Mouse (Mus musculus) cerebellum, adult 2 months (tissue): ENCODE data around the gene Pin1rt1. TPM values are rescaled to one million over a fixed set of nuclear protein-coding genes. Genes with fewer than 3 reads are reported as not detected.

Experiments used
- DNase-seq, 2 experiments: peaks; one replicate each; pipeline ENCODE4 v3.0.0; 2021
- H3K27ac ChIP-seq: fragments of 200-500 bp; 2 replicates; pipeline ENCODE4 v1.5.1; 2012; ENCODE audit warnings: low read length, control low read depth, inconsistent platforms; ENCODE audit not compliant: insufficient read depth
- H3K27me3 ChIP-seq: fragments of 200-500 bp; 2 replicates; pipeline ENCODE4 v1.6.1; 2012; ENCODE audit warnings: inconsistent platforms, mild to moderate bottlenecking, low read length, moderate library complexity; ENCODE audit not compliant: control insufficient read depth, insufficient read depth
- H3K4me1 ChIP-seq: fragments of 200-500 bp; 2 replicates; pipeline ENCODE4 v1.6.1; 2011; ENCODE audit warnings: low read length; ENCODE audit not compliant: control insufficient read depth, insufficient read depth
- H3K4me3 ChIP-seq: fragments of 200-500 bp; replicated peaks from 2 replicates; pipeline ENCODE3; 2011; ENCODE audit warnings: mild to moderate bottlenecking, low read depth, low read length, control low read depth; ENCODE audit not compliant: insufficient read depth
- CTCF ChIP-seq: fragments of 200-500 bp; IDR thresholded peaks from 2 replicates; pipeline ENCODE4 v1.5.1; 2011; ENCODE audit warnings: low read depth, mild to moderate bottlenecking, control low read depth, low read length, moderate library complexity, borderline replicate concordance; ENCODE audit not compliant: insufficient read depth
- POLR2A ChIP-seq: fragments of 200-500 bp; IDR thresholded peaks from 2 replicates; pipeline ENCODE4 v1.6.1; 2011; ENCODE audit warnings: low read length, control low read depth, borderline replicate concordance; ENCODE audit not compliant: insufficient read depth
- WGBS: fragments of 180-500 bp; shearing (Covaris S2); methylation state at CpG from one replicate; pipeline ENCODE4 v1.1.7; 2018; 5-methylcytosine and 5-hydroxymethylcytosine counted together
- polyA plus RNA-seq: library from polyadenylated mRNA; depleted of rRNA; stranded (reverse); fragments of >200 nt; gene quantifications from 2 replicates; pipeline ENCODE4 v1.2.3, GENCODE M21; 2012; rRNA removed

The Pin1rt1 gene
- 0.08 TPM in 1 of 2 replicates, not detected in the other for polyA plus RNA-seq

- no peak for TF ChIP-seq POLR2A
- no peak for TF ChIP-seq CTCF
- no peak for DNase-seq
- Histone ChIP-seq H3K27ac (no peak within 1 kb of the TSS), H3K4me3 (no peak within 1 kb of the TSS), H3K4me1 (peaks cover 8% of the 10 kb centered on the region), H3K27me3 (no peaks in the 10 kb centered on the region)
- WGBS: 94% methylated on average over 4 of the region's 4 CpGs
Measured at GRCm38 (mm10) chr2:104716279-104716678, at the start of gene Pin1rt1. Gene Pin1rt1, minus strand, starts transcription at chr2:104716379.

- Histone ChIP-seq H3K27ac (no peak overlapping the region), H3K27me3 (no peaks in the 10 kb centered on the region), H3K4me1 (no peaks in the 10 kb centered on the region), H3K4me3 (no peak overlapping the region)
- WGBS: 87% methylated on average over 4 of the region's 4 CpGs
- TF ChIP-seq CTCF: no peak
- TF ChIP-seq POLR2A: no peak
- DNase-seq: no peak
Measured at GRCm38 (mm10) chr2:104764018-104764417, 47.8 kb upstream of the Pin1rt1 start.

- no peak overlapping the region for H3K4me3 ChIP-seq
- H3K27ac ChIP-seq: no peak overlapping the region
- no peaks in the 10 kb centered on the region for H3K4me1 ChIP-seq
- TF ChIP-seq CTCF (no peak), POLR2A (no peak)
- no peak for DNase-seq
- no peaks in the 10 kb centered on the region for H3K27me3 ChIP-seq
- WGBS: 88% methylated on average over 8 of the region's 8 CpGs
Measured at GRCm38 (mm10) chr2:104763134-104763703, 47.0 kb upstream of the Pin1rt1 start.

GRCm38 (mm10) chr2:104750611-104751010 is 34.4 kb upstream of the Pin1rt1 start:
- DNase-seq: no peak
- H3K27me3 ChIP-seq: no peaks in the 10 kb centered on the region
- WGBS: 58% methylated on average over 3 of the region's 3 CpGs
- TF ChIP-seq CTCF (peak; percentile 20; the same call in 1 of the 2 replicates), POLR2A (no peak)
- no peak overlapping the region for H3K27ac ChIP-seq
- H3K4me1 ChIP-seq: no peaks in the 10 kb centered on the region
- no peak overlapping the region for H3K4me3 ChIP-seq

- no peaks in the 10 kb centered on the region for H3K4me1 ChIP-seq
Measured at GRCm38 (mm10) chr2:104748652-104749183, 32.5 kb upstream of the Pin1rt1 start.

GRCm38 (mm10) chr2:104746251-104746650 is 30.1 kb upstream of the Pin1rt1 start:
- H3K27me3 ChIP-seq: no peaks in the 10 kb centered on the region
- TF ChIP-seq POLR2A: no peak
- no peak for TF ChIP-seq CTCF
- H3K27ac ChIP-seq: no peak overlapping the region
- DNase-seq: no peak
- WGBS: 73% methylated on average over 8 of the region's 8 CpGs
- no peaks in the 10 kb centered on the region for H3K4me1 ChIP-seq
- H3K4me3 ChIP-seq: no peak overlapping the region

More at GRCm38 (mm10) chr2:104748652-104749183, 32.5 kb upstream of the Pin1rt1 start:
- WGBS: 78% methylated on average over 5 of the region's 5 CpGs
- no peak for DNase-seq
- H3K27ac ChIP-seq: no peak overlapping the region
- TF ChIP-seq CTCF (no peak), POLR2A (no peak)
- H3K27me3 ChIP-seq: no peaks in the 10 kb centered on the region
- no peak overlapping the region for H3K4me3 ChIP-seq

GRCm38 (mm10) chr2:104743971-104744370 is 27.8 kb upstream of the Pin1rt1 start:
- no peak overlapping the region for H3K27ac ChIP-seq
- H3K27me3 ChIP-seq: no peaks in the 10 kb centered on the region
- H3K4me3 ChIP-seq: no peak overlapping the region
- H3K4me1 ChIP-seq: no peaks in the 10 kb centered on the region
- TF ChIP-seq CTCF (0 out of 2 replicates have a peak, but pooled peaks have one; percentile 7), POLR2A (no peak)
- no peak for DNase-seq
- WGBS: 77% methylated on average over 5 of the region's 5 CpGs

GRCm38 (mm10) chr2:104743160-104743559 is 27.0 kb upstream of the Pin1rt1 start:
- Histone ChIP-seq H3K4me3 (peak overlapping the region; percentile 61), H3K27ac (no peak overlapping the region), H3K4me1 (no peaks in the 10 kb centered on the region), H3K27me3 (no peaks in the 10 kb centered on the region)
- DNase-seq: no peak
- TF ChIP-seq CTCF (no peak), POLR2A (no peak)
- 41% methylated on average over 7 of the region's 7 CpGs for WGBS
